Mouse (Mus musculus): ENCODE measurements around the gene Zdhhc7.

- TF ChIP-seq CTCF (conservative IDR thresholded peaks at IDR 0.05; ENCODE audit: low read length) (no peak), NANOG (IDR thresholded peaks at IDR 0.05; ENCODE audit: borderline replicate concordance, low read length) (no peak), POU5F1 (IDR thresholded peaks at IDR 0.05; ENCODE audit: borderline replicate concordance, low read length) (no peak)
Measured at GRCm38 (mm10) chr8:120040861-120041260, 60.4 kb downstream of the Zdhhc7 start.

Data from E14TG2a.4 (cell line).